Mouse (Mus musculus): ENCODE data around the gene Ptrhd1. TPM values are rescaled to one million over a fixed set of nuclear protein-coding genes. Genes with fewer than 3 reads are reported as not detected.

Ptrhd1 gene
- total RNA-seq, 4 experiments from 2014 or later, result 5.1 to 7.8 (median 6.0) TPM

DNA sequence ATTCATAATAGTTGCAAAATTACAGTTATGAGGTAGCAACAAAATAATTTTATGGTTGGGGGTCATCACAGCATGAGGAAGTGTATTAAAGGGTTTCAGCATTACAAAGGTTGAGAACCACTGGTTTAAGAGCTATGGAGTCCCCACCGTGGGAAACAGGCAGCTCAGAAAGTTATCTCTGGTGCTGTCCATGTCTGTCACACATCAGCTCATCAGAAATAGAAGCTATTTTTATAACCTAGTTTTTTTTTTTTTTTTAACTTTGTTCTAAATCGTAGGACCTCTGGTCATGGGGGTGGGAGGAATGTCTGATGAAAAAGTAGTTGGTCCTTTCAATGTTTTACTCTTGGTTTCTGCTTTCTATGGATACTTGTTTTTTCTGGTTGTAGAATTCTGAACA lies 10.0 kb downstream of the Ptrhd1 start:
- DNase-seq (ENCODE audit: low spot score in 2 of 2), result no peak

DNA sequence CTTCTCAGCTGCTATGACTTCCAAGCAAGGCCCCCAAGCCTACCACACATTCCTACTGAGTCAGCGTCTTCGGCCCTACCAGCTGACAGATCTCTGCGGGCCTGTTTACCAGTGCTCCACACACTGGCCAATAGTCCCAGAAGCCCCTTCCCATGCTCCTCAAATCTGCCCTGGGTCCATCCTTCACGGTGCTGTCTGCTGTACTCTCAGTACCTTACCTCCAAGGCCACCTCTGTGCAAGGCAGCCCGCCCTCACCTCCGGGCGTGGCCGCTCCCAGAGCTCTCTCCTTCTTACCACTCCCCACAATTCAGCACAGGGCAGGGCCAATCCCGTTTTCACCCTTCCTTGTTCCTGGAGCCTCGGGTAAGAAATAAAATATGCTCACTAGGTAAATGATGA lies 11.9 kb downstream of the Ptrhd1 start:
- no peak for DNase-seq (ENCODE audit: low spot score in 2 of 2)

DNA sequence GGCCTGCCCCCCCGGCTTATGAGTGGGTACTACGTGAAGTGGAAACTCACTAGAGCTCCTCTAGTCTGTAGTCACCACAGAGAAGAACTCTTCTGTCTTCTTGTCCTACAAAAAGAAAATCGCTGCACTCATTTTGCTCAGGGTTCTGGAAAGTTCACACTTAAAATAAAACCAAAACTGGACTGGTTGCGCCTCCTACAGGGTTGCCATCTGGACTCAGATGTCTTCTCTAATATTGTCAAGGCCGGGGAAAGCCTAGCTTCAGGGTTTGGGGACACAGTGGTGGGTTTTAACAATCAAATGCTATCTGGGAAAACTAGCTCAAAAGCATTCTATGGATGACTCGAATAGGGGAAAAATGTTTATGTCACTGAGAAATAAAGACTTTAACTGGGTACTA lies 16.0 kb downstream of the Ptrhd1 start:
- DNase-seq (ENCODE audit: low spot score in 2 of 2), result no peak

DNA sequence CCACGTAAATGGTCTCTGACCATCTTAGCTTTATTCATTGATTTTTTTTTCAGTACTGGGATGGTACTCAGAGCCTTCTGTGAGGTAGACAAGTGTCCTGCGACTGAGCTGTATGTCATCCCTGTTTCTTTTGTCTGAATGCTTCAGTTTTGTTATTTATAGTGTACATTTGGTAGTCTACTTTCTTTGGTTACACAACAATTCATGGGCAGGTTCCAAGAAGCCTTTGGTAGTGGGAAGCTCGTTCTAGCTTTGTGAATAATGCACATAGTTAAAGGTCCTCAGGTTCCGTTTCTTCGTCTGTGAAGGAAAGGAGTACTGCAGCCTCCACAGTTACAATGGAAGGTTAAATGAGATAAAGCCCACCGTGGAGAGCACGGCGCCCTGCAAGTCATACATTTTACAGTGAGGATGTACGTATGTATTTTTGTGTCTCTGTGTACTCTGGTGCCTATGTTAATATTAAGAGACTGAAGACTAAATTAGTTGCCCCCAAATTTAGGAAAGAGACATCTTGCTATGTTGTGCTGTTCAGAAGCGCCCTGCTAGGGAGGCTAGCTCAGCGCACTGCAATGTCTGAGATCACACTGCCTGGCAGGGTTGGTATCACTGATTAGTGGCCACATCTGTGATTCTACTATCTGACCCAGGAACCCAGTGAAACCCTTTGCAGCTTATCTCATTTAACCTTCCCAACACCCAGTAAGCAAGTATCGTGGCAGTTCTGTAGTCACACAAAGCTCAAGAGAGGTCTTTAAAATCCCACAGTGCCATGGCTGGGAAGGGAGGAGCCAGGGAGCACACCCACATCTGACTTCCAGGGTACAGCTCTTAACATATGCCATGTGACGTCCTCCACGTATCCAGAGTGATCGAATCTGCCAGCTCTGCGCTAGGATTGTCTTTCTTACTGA lies 19.2 kb downstream of the Ptrhd1 start:
- DNase-seq (ENCODE audit: low spot score in 2 of 2), result peak; percentile 14 to 15

DNA sequence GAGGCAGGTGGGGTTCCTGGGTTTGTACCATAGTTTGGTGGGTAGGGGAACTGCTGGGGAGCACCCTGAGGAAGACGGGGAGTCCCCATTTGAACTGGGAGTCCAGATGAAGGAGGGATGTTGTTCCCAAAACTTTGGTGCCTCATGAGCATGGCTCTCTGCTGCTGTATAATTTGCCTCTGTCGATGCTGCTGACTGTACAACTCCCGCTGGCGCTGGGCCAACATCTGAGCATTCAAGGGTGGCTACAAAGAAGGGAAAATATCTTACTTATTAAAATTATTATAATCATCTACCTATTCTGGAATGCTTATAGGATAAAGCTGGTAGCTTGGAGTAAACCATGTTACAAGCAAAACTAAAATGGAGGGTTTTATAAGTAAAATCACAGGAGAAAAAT lies 33.9 kb downstream of the Ptrhd1 start:
- DNase-seq (ENCODE audit: low spot score in 2 of 2), result no peak

DNA sequence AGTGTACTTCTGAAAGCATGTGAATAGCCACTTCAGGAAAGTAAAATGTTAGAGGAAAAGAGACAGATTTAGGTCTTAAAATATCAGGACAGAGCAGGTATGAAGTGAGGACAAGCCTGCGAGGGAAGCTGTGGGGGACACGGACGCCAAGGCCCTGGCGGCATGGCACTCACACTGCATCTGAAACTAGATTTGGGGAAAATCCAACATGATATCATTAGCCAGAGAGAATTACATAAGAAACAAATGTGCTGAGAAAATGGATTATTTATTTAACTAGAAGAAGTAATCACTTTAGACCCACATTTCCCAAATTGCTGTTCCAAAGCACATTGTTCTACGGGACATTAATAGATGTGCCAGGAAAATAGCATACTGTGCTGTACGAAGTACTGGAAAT lies 37.3 kb downstream of the Ptrhd1 start:
- DNase-seq (ENCODE audit: low spot score in 2 of 2), result no peak

DNA sequence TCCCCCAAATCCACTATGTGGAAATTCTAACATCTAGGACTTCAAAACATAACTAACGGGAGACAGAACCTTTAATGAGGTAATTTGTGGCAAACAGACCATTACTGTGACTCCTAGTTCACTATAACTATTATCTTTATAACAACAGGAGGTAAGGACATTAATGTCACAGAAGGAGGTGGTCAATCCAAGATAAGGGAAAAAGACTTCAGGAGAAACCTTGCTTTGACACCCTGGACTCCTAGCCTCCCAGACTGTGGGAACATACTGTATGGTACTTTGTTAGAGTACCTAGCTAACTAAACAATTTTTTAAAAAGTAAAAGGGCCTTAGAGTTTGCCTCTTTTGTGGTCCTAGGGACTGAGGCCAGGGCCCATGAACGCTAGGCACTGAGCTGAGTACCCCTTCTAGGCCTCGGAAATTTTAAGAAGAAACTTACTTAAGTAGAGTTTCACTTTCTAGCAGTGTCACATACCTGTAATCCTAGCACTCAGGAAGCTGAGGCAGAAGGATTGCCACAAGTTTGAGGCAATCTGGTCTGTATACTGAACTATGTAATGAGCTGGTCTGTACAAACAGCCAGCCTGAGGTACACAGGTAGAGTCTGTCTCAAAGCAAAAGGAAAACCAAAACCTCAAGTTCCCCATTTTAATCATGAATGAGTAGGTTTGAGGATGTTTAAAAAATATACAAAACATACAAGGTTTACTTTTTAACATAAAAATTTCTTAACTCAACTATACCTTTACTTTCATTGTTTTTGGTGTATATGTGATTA lies 45.3 kb downstream of the Ptrhd1 start:
- DNase-seq (ENCODE audit: low spot score in 2 of 2), result no peak

DNA sequence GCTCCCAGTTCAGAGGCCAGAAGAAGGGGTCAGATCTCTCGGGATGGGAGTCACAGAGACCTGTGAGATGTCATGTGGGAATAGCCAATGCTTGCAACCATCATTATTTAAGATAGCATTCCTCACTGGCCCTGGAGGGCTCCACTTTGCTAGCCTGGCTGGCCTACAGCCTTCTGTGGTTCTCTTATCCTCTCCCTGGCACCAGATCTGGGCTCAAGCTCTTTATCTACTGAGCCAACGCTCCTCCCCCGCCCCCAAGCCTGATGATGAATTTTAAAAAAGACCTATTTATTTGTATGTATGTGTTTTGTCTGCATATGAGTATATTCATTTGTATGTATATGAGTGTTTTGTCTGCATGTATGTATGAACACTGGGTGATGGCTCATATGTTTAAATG lies 46.1 kb downstream of the Ptrhd1 start:
- no peak for DNase-seq (ENCODE audit: low spot score in 2 of 2)

DNA sequence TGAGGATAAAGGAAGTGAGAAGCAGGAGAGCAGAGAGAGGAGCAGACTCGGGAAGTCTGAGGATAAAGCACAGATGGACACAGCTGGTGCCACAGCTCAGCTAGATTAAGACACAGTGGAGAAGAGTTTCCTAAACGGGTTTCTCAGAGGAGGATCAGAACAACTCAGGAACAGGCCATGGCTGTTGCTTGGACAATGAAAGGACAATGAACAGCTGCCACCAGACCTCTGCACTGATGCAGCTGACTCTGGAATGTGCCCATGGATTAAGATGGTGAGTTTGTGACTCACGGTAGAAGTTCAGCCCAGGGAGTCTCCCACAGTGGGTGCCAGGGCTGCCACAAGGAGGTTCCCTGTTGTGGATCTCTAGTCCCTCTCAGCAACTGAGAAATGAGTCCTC lies 51.4 kb downstream of the Ptrhd1 start:
- DNase-seq (ENCODE audit: low spot score in 2 of 2), result no peak

Other genes starting within 250 kb of the Ptrhd1 start
- 1 to 10 TPM; 2.0 to 5.9 (median 3.4) TPM for gene Efr3b, start 195.1 kb upstream of the Ptrhd1 start, total RNA-seq (2022)
- gene Dnajc27, start 151.4 kb upstream of the Ptrhd1 start, total RNA-seq (2022), result 10 to 100 TPM; 30.6 to 46.6 (median 38.2) TPM
- 1 to 10 TPM in 3 of 4 experiments, under 1 TPM in 1; 0.85 to 1.5 (median 1.3) TPM for gene Adcy3, start 100.9 kb upstream of the Ptrhd1 start, total RNA-seq (2022)
- gene Cenpo, start 267 bp downstream of the Ptrhd1 start, total RNA-seq (2022), result 1 to 10 TPM; 1.3 to 2.6 (median 2.0) TPM
- 10 to 100 TPM; 22.4 to 31.5 (median 26.2) TPM for gene Ncoa1, start 243.2 kb downstream of the Ptrhd1 start, total RNA-seq (2022)